Mouse (Mus musculus) embryonic facial prominence, embryonic 12.5 days (tissue): ENCODE measurements around the gene Cmas. TPM values are rescaled to one million over a fixed set of nuclear protein-coding genes. Genes with fewer than 3 reads are reported as not detected.

Experiments
- ATAC-seq: fragments of 200-750 bp; cut with Nextera tagmentation; 2 replicates; pipeline ENCODE4 v1.8.0; 2017; ENCODE audit not compliant: insufficient number of reproducible peaks, insufficient read depth, low FRiP score, low TSS enrichment
- H3K27ac ChIP-seq: fragments of 300-500 bp; sonication (generic); 2 replicates; pipeline ENCODE4 v1.5.1; 2016; ENCODE audit warnings: mild to moderate bottlenecking
- H3K27me3 ChIP-seq: fragments of 300-500 bp; sonication (generic); 2 replicates; pipeline ENCODE4 v1.6.1; 2016; ENCODE audit warnings: mild to moderate bottlenecking, moderate library complexity
- H3K36me3 ChIP-seq: fragments of 300-500 bp; sonication (generic); 2 replicates; pipeline ENCODE4 v1.6.1; 2016; ENCODE audit warnings: mild to moderate bottlenecking
- H3K4me1 ChIP-seq: fragments of 300-500 bp; sonication (generic); 2 replicates; pipeline ENCODE4 v1.6.1; 2016
- H3K4me2 ChIP-seq: fragments of 300-500 bp; sonication (generic); replicated peaks from 2 replicates; pipeline ENCODE4 v1.6.1; 2016; ENCODE audit warnings: mild to moderate bottlenecking, moderate library complexity
- H3K4me3 ChIP-seq: fragments of 300-500 bp; sonication (generic); 2 replicates; pipeline ENCODE4 v1.5.1; 2016; ENCODE audit warnings: mild to moderate bottlenecking
- H3K9ac ChIP-seq: fragments of 300-500 bp; sonication (generic); 2 replicates; pipeline ENCODE4 v1.6.1; 2016; ENCODE audit warnings: mild to moderate bottlenecking, moderate library complexity
- H3K9me3 ChIP-seq: fragments of 300-500 bp; sonication (generic); 2 replicates; pipeline ENCODE4 v1.6.1; 2016; ENCODE audit warnings: mild to moderate bottlenecking, moderate library complexity
- WGBS: fragments of 180-500 bp; shearing (Covaris S2); methylation state at CpG from one replicate; pipeline ENCODE4 v1.1.7; 2016; 5-methylcytosine and 5-hydroxymethylcytosine counted together
- polyA plus RNA-seq: library from polyadenylated mRNA; unstranded; fragments of >200 nt; fragmentation: Nextera tagmentation; extraction: Ambion mirVana; gene quantifications from 2 replicates; pipeline ENCODE4 v1.2.1, GENCODE M21; 2016

Gene Cmas
- polyA plus RNA-seq, 1 experiment from 2014 or later, result 92.4 TPM

DNA sequence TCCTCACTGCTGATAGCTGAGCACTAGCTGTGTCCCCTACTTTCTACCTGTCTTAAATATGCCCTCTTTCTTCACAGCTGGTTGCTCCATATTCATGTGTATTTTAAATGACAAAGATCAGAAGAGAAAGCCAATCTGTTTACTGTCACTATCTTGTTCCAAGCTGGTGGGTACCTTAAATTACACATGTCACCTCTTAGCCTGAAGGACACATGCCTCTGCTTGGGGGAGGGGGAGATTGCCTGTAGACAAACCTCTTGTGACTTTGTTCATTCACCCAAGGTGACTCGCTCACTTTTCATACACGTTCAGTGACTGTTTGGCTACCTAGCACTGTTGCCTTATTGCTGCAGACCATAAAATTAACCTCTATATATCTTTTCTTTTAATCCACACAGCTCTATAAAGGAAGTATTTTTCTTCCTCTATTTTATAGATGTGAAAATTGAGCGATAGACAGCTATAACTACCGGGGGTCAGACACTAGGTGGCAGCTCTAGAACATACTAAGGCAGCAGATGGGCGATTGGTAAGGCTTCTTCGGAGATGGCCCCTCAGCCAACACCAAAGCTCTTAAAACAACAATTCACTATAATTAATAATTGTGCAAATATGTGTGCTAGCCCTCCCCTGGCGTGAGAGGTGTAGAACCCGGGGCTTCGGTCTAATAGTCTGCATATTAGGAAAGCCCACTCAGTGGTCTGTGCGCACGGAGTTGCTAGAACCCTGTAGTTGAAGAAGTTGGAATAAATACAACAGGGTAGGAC is 22.7 kb downstream of the Cmas start:
- no peaks in the 10 kb centered on the region for H3K4me1 ChIP-seq
- H3K9ac ChIP-seq, result no peak overlapping the region
- no peaks in the 10 kb centered on the region for H3K27me3 ChIP-seq
- no peaks in the 10 kb centered on the region for H3K9me3 ChIP-seq
- H3K4me3 ChIP-seq, result no peak overlapping the region
- no peak; the same call in 1 of the 2 replicates for ATAC-seq
- H3K36me3 ChIP-seq, result peaks cover 15% of the 10 kb centered on the region
- no peak overlapping the region for H3K4me2 ChIP-seq
- no peak overlapping the region for H3K27ac ChIP-seq
- WGBS, result 53% methylated on average over 11 of the region's 11 CpGs

DNA sequence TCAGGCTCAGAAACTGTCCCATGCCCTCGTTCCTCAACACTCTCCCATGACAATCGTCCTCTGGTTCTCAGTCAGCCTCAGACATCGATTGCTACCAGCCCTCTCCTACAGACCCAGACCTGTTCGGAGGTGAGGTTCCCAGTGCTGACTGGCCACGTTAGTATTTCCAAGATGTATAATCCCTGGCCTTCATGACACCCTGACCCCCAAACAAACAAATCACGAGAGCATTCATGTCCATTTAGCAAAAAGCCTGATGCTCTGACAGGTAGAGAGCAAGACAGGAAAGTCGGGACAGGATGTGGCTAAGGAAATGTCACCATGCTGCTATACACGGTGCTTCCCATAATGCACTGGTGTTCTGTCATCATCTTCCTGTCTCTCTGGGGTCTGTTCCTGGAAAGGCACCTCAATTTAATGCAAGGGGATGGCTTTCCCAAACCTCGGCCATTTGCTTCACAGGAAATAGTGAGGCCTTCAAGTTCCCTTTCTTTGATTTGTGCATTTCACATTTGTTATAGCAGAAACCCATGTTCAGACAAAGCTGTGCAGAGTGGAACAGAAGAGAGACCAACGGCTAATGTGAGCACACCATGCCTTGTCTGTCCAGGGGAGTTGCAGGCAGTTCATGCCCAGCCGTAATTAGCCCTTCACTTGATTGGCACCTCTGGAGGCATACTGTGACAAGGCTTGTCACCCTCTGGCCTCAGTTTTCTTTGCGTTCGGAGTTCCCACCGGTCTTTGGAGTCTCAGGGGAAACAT is 23.5 kb downstream of the Cmas start:
- Histone ChIP-seq H3K9me3 (no peaks in the 10 kb centered on the region), H3K4me3 (no peak overlapping the region), H3K27me3 (no peaks in the 10 kb centered on the region), H3K4me2 (no peak overlapping the region), H3K9ac (no peak overlapping the region), H3K36me3 (peaks cover 8% of the 10 kb centered on the region; the same call in 1 of the 2 replicates), H3K27ac (no peak overlapping the region), H3K4me1 (no peaks in the 10 kb centered on the region)
- 62% methylated on average over 14 of the region's 14 CpGs for whole genome bisulfite sequencing
- ATAC-seq, result no peak

DNA sequence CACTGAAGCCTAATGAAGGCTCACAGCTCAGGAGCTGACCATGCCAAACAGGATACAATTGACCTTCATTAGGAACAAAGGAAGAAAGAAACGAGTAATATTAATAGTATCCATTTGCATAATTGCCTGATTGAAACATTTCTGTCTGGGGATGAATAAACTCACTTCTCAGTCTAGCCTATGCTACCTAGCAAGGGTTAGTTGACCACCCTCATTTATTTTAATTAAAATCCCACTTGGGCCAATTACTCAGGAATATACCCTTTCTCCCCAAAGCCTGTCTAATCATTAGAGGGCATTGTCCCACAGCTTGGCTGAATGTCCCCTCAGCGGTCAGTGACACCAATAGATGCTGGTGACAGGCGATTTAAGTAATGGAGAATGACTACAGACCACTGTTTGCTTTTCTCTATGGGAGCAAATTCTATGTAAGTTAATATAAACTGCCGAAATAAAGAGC is 24.1 kb downstream of the Cmas start:
- Histone ChIP-seq H3K27me3 (no peaks in the 10 kb centered on the region), H3K27ac (no peak overlapping the region), H3K4me2 (no peak overlapping the region), H3K9ac (no peak overlapping the region), H3K4me1 (no peaks in the 10 kb centered on the region), H3K36me3 (peaks cover 2% of the 10 kb centered on the region; the same call in 1 of the 2 replicates), H3K4me3 (no peak overlapping the region), H3K9me3 (no peaks in the 10 kb centered on the region)
- WGBS, result 72% methylated on average over 4 of the region's 4 CpGs
- no peak for ATAC-seq

DNA sequence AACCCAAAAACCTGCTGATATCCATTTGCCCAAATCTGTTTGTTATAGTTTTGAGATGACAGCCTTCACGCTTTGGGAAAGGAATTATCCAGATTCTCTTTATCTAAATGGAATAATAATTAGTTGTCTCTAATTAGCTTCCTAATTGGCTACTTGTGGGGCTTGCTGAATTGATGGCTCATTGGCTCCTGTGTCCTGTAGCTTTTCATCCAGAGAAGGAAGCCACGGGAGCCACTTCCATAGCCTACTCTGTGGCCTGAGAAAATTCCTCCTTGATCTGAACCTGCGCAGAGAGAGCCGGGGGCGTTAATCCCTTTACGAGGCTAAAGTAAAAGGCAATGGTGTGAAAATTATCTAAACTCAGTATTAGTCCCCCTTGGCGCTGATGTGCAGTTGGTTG is 24.8 kb downstream of the Cmas start:
- WGBS, result 76% methylated on average over 7 of the region's 7 CpGs
- H3K4me3 ChIP-seq, result no peak overlapping the region
- no peaks in the 10 kb centered on the region for H3K4me1 ChIP-seq
- no peak overlapping the region for H3K27ac ChIP-seq
- no peaks in the 10 kb centered on the region; the same call in 1 of the 2 replicates for H3K36me3 ChIP-seq
- H3K4me2 ChIP-seq, result no peak overlapping the region
- H3K9ac ChIP-seq, result no peak overlapping the region
- no peak for ATAC-seq
- no peaks in the 10 kb centered on the region for H3K9me3 ChIP-seq
- no peaks in the 10 kb centered on the region for H3K27me3 ChIP-seq

DNA sequence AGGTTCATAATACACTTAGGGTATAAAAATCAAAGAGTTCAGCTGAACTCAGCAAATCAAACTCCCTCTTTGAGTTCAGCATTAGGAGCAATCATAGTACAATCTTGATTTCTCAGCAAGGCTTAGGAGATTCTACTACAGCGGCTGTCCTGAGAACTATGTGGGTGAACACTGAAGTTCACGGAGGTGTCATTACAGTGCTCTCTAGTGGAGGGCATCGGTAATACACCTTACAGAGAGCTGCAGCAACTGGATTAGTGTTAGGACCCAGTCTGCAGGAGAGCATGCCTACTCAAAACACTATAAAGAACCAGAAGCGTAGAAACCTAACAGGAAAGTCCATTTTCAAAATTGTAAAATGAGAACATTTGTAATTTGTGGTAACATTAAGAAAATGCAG is 28.9 kb downstream of the Cmas start:
- Histone ChIP-seq H3K4me2 (no peak overlapping the region), H3K9me3 (no peaks in the 10 kb centered on the region), H3K4me3 (no peak overlapping the region), H3K36me3 (no peaks in the 10 kb centered on the region), H3K4me1 (no peaks in the 10 kb centered on the region), H3K9ac (no peak overlapping the region), H3K27me3 (no peaks in the 10 kb centered on the region), H3K27ac (no peak overlapping the region)
- no peak for ATAC-seq
- 35% methylated on average over 4 of the region's 4 CpGs for WGBS

DNA sequence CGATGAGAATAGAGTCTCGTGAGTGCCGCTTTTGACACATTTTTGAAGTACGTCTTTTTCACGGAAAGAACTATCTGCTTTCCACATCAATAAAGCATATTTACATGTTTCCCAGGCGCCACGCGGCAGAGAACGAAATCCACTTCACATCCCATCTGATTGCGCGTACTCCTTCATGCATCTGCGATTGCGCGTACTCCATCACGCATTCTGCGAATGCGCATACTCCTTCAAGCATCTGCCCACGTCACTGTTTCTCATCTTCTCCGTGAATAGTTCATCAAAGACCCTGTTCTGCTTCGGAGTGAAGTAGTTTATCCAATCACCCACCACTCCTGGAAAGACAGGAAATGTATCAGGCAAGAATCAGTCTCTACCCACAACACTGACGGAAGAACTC is 29.6 kb downstream of the Cmas start:
- no peaks in the 10 kb centered on the region for H3K36me3 ChIP-seq
- no peak overlapping the region for H3K4me3 ChIP-seq
- no peak overlapping the region for H3K9ac ChIP-seq
- no peaks in the 10 kb centered on the region for H3K4me1 ChIP-seq
- no peak overlapping the region for H3K27ac ChIP-seq
- H3K27me3 ChIP-seq, result no peaks in the 10 kb centered on the region
- H3K4me2 ChIP-seq, result no peak overlapping the region
- no peaks in the 10 kb centered on the region for H3K9me3 ChIP-seq
- no peak for ATAC-seq
- 84% methylated on average over 21 of the region's 21 CpGs for WGBS

DNA sequence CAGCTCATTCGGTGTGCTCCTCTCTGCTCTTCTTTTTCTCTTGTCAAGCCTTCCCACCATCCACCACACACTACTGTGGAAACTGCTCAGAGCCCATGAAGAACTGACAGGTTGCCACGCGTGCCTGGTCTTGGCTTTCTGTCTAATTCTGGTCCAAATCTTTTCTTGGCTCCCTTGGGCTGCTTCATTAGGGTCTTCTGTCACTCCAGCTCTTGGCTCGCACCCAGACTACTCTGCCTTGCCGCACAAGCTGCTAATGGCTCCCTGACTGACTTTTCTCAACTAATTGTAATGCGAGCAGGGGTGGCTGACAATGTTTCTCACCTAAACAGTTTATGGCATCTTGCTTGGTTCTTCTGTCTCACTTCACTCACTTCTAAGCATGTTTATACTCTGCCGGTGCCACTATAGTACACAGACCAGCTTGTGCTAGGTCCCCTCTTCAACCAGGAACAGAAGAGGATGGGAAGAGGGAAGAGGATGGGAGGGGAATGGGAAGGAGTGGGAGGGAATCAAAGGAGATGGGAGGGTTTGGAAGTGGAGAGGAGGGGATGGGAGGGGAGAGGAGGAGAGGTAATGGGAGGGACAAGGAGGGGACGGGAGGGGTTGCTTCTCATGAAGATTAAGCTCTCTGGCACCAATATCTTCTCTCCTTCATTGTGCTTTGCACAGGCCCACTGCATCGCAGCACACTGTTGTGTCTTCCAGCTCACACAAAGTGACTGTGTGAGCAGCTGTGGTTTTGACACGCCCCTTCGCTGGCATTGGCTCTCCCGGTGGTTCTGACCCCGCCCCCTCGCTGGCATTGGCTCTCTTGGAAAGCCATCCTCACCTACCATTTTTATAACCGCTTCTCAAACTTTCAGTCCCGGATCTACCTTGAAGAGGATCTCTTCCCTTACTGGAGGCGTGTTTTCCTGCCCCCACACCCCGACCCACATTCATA is 31.8 kb downstream of the Cmas start:
- 0 out of 2 replicates have a peak, but pooled peaks cover 5% of the 10 kb centered on the region for H3K4me1 ChIP-seq
- no peaks in the 10 kb centered on the region for H3K9me3 ChIP-seq
- no peaks in the 10 kb centered on the region for H3K36me3 ChIP-seq
- H3K27ac ChIP-seq, result no peak overlapping the region
- H3K4me2 ChIP-seq, result no peak overlapping the region
- H3K27me3 ChIP-seq, result no peaks in the 10 kb centered on the region
- WGBS, result 54% methylated on average over 18 of the region's 18 CpGs
- no peak overlapping the region for H3K9ac ChIP-seq
- H3K4me3 ChIP-seq, result no peak overlapping the region
- no peak for ATAC-seq

DNA sequence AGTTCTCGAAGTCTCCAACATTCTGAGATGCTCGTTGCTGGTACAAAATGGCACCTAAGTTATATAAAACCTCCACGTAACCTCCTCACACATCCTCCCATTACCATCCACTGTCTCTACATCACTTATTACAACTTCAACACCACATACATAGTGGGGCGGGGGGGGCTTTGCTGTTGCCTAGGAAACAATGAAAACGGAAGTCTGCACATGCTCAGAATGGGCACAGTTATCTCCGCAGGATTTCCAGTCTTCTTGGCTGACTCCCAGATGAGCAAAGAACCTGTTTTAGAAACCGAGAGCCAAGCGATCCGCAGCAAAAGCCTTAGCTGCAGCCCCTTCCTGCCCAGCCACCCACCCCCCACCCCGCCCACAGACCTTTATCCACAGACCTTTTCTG is 33.2 kb downstream of the Cmas start:
- no peak overlapping the region for H3K27ac ChIP-seq
- no peaks in the 10 kb centered on the region for H3K36me3 ChIP-seq
- H3K4me2 ChIP-seq, result no peak overlapping the region
- H3K4me3 ChIP-seq, result no peak overlapping the region
- H3K9ac ChIP-seq, result no peak overlapping the region
- no peaks in the 10 kb centered on the region for H3K9me3 ChIP-seq
- 91% methylated on average over 10 of the region's 10 CpGs for WGBS
- ATAC-seq, result no peak
- H3K27me3 ChIP-seq, result no peaks in the 10 kb centered on the region
- H3K4me1 ChIP-seq, result 0 out of 2 replicates have a peak, but pooled peaks cover 5% of the 10 kb centered on the region

DNA sequence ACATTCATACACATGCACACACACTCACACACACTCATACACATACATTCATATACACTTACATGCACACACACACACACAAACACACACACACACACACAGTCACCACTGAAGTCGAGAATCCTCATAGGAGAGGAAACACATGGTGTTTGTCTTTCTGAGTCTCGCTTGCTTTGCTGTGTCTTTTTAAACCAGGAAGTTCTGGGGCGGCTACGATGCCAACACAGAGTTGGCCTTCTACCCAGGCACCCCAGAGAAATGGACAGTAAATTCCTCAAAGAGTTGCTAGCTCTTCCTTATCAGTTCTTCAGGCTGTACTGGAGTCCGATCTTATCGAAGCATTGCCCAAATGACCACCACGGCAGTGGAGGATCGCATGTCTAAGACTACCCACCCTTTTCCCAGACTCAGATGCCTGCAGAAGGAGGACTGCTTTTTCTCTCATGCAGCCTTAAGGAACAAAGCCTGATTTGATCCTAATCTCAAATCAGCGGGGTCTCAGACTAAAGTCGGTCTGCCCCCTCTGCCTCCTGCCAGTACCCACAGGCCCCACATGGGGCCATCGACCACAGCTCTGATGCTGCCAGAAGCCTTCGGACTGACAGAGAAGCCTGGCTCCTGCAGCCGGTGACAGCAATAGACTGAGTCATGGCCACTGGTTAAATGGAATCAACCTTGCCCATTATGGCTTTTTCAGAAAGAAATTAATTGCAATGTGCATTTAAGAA is 35.9 kb downstream of the Cmas start:
- 36% methylated on average over 13 of the region's 13 CpGs for WGBS
- 0 out of 2 replicates have a peak, but pooled peaks cover 5% of the 10 kb centered on the region for H3K4me1 ChIP-seq
- H3K4me2 ChIP-seq, result no peak overlapping the region
- H3K27me3 ChIP-seq, result no peaks in the 10 kb centered on the region
- no peaks in the 10 kb centered on the region for H3K9me3 ChIP-seq
- ATAC-seq, result no peak
- H3K27ac ChIP-seq, result no peak overlapping the region
- H3K36me3 ChIP-seq, result no peaks in the 10 kb centered on the region
- H3K4me3 ChIP-seq, result no peak overlapping the region
- no peak overlapping the region for H3K9ac ChIP-seq

DNA sequence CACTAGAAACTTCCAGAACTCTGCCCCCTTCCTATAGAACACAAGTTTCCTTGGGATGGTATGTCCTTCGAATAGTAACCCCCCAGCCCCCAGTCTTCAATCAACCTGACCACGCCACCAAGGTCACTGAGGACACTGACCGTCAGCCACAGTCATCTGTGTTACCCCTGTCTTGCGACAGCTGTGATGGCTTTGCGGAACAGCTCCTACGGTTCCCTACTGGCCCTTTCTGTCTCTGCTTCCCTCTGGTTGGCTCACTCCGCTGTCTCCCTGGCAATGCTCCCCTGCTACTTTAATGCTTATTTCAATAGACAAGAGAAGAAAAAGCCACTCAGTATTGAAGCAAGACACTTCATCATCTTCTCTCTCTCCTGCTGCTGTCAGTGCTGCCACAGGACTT is 37.0 kb downstream of the Cmas start:
- 0 out of 2 replicates have a peak, but pooled peaks cover 5% of the 10 kb centered on the region for H3K4me1 ChIP-seq
- H3K9ac ChIP-seq, result no peak overlapping the region
- ATAC-seq, result 0 out of 2 replicates have a peak, but pooled peaks have one; percentile 6
- H3K4me2 ChIP-seq, result no peak overlapping the region
- H3K36me3 ChIP-seq, result no peaks in the 10 kb centered on the region
- no peaks in the 10 kb centered on the region for H3K27me3 ChIP-seq
- H3K9me3 ChIP-seq, result no peaks in the 10 kb centered on the region
- no peak overlapping the region for H3K4me3 ChIP-seq
- WGBS, result 59% methylated on average over 7 of the region's 7 CpGs
- no peak overlapping the region for H3K27ac ChIP-seq

DNA sequence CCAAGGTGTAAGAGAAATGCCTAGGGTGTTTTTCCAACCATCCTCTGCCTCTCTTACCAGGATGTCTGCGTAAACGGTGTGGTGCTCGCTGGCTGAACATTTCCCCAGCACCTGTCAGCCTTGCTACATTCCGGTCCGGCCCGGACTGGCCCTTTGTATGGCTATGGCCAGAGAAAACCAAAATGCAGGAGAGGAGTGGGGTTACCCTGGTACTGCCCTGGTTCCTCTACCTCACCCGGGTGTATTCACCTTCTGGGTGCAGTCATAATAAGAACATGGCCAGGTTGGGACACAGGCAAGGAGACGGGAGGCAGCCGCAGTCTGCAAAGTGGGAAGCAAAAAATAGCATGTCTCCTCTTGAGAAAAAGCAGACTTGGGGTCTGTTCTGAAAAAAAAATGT is 38.6 kb downstream of the Cmas start:
- H3K4me1 ChIP-seq, result 0 out of 2 replicates have a peak, but pooled peaks cover 5% of the 10 kb centered on the region
- no peaks in the 10 kb centered on the region for H3K9me3 ChIP-seq
- H3K4me2 ChIP-seq, result no peak overlapping the region
- H3K9ac ChIP-seq, result no peak overlapping the region
- H3K36me3 ChIP-seq, result no peaks in the 10 kb centered on the region
- ATAC-seq, result no peak
- no peaks in the 10 kb centered on the region for H3K27me3 ChIP-seq
- H3K4me3 ChIP-seq, result no peak overlapping the region
- no peak overlapping the region for H3K27ac ChIP-seq
- 84% methylated on average over 9 of the region's 9 CpGs for WGBS
